Mouse (Mus musculus) forebrain, postnatal 0 days (tissue): ENCODE measurements at regions not wholly inside any gene's neighbourhood (a gene's known extent, or its start where the extent isn't known, plus 50 kb on each side); places are given as distances from the start of the nearest gene placed in this dataset.
A peak's percentile ranks its signal among the peaks of the same experiment; 100 is the strongest.

Experiments used
- ATAC-seq: fragments of 200-750 bp; cut with Nextera tagmentation; 2 replicates; pipeline ENCODE4 v1.8.0; 2017; ENCODE audit warnings: mild to moderate bottlenecking, moderate library complexity
- DNase-seq: peaks from one replicate; pipeline ENCODE4 v3.0.0-alpha.2; 2015
- H3K27ac ChIP-seq: fragments of 300-500 bp; sonication (generic); 2 replicates; pipeline ENCODE4 v1.5.1; 2014; ENCODE audit warnings: low read depth, mild to moderate bottlenecking, antibody characterized with exemption, low read length, moderate library complexity, mixed read lengths
- H3K27me3 ChIP-seq: fragments of 300-500 bp; sonication (generic); 2 replicates; pipeline ENCODE4 v1.6.1; 2014; ENCODE audit warnings: mild to moderate bottlenecking, low read length, mixed read lengths; ENCODE audit not compliant: insufficient read depth
- H3K36me3 ChIP-seq: fragments of 300-500 bp; sonication (generic); 2 replicates; pipeline ENCODE4 v1.6.1; 2014; ENCODE audit warnings: mild to moderate bottlenecking, moderate library complexity; ENCODE audit not compliant: insufficient read depth
- H3K4me1 ChIP-seq: fragments of 300-500 bp; sonication (generic); 2 replicates; pipeline ENCODE4 v1.6.1; 2014; ENCODE audit warnings: antibody characterized with exemption; ENCODE audit not compliant: insufficient read depth
- H3K4me2 ChIP-seq: fragments of 300-500 bp; sonication (generic); 2 replicates; pipeline ENCODE4 v1.6.1; 2014; ENCODE audit warnings: low read depth, mild to moderate bottlenecking, moderate library complexity
- H3K4me3 ChIP-seq: fragments of 300-500 bp; sonication (generic); 2 replicates; pipeline ENCODE4 v1.5.1; 2014; ENCODE audit warnings: low read depth, low read length, mixed read lengths
- H3K9ac ChIP-seq: fragments of 300-500 bp; sonication (generic); 2 replicates; pipeline ENCODE4 v1.6.1; 2014; ENCODE audit warnings: mild to moderate bottlenecking
- H3K9me3 ChIP-seq: fragments of 300-500 bp; sonication (generic); 2 replicates; pipeline ENCODE4 v1.6.1; 2016; ENCODE audit warnings: low read length
- CTCF ChIP-seq: sonication (generic); IDR thresholded peaks from 2 replicates; pipeline ENCODE4 v1.5.1; 2016; ENCODE audit warnings: antibody characterized with exemption, control low read depth, low read depth
- WGBS: fragments of 180-500 bp; shearing (Covaris S2); extraction: QIAGEN DNeasy Blood & Tissue Kit; methylation state at CpG from one replicate; pipeline ENCODE4 v1.1.7; 2014; 5-methylcytosine and 5-hydroxymethylcytosine counted together

- ATAC-seq (no peak), DNase-seq (no peak)
- no peak overlapping the region for H3K27ac ChIP-seq
- no peaks in the 10 kb centered on the region for H3K27me3 ChIP-seq
- H3K4me1 ChIP-seq = no peaks in the 10 kb centered on the region
- H3K9ac ChIP-seq = no peak overlapping the region
- no peaks in the 10 kb centered on the region for H3K36me3 ChIP-seq
- WGBS = 19% methylated on average over 7 of the region's 7 CpGs
- H3K4me2 ChIP-seq = no peak overlapping the region
- H3K4me3 ChIP-seq = no peak overlapping the region
- H3K9me3 ChIP-seq = no peaks in the 10 kb centered on the region
- no peak for TF ChIP-seq CTCF
Measured at GRCm38 (mm10) chr1:63977956-63978355, 144.1 kb downstream of the Klf7 start.

GRCm38 (mm10) chr1:63977302-63977888, 144.7 kb downstream of the Klf7 start:
- 18% methylated on average over 4 of the region's 4 CpGs for WGBS
- no peak for DNase-seq
- no peak for ATAC-seq
- H3K9ac ChIP-seq = no peak overlapping the region
- H3K4me1 ChIP-seq = no peaks in the 10 kb centered on the region
- no peak overlapping the region for H3K4me2 ChIP-seq
- no peaks in the 10 kb centered on the region for H3K9me3 ChIP-seq
- H3K27me3 ChIP-seq = no peaks in the 10 kb centered on the region
- TF ChIP-seq CTCF = no peak
- no peak overlapping the region for H3K27ac ChIP-seq
- no peak overlapping the region for H3K4me3 ChIP-seq
- H3K36me3 ChIP-seq = no peaks in the 10 kb centered on the region

- no peaks in the 10 kb centered on the region for H3K4me1 ChIP-seq
- H3K36me3 ChIP-seq = no peaks in the 10 kb centered on the region
- WGBS = 45% methylated on average over 4 of the region's 4 CpGs
- no peaks in the 10 kb centered on the region for H3K9me3 ChIP-seq
- no peak overlapping the region for H3K4me3 ChIP-seq
- no peak for TF ChIP-seq CTCF
- H3K4me2 ChIP-seq = no peak overlapping the region
- no peak overlapping the region for H3K27ac ChIP-seq
- H3K27me3 ChIP-seq = no peaks in the 10 kb centered on the region
- ATAC-seq = no peak
- no peak overlapping the region for H3K9ac ChIP-seq
- DNase-seq = no peak
Measured at GRCm38 (mm10) chr1:63976862-63977261, 145.2 kb downstream of the Klf7 start.

- no peak overlapping the region for H3K27ac ChIP-seq
- no peaks in the 10 kb centered on the region for H3K4me1 ChIP-seq
- H3K9ac ChIP-seq = no peak overlapping the region
- H3K36me3 ChIP-seq = no peaks in the 10 kb centered on the region
- H3K9me3 ChIP-seq = no peaks in the 10 kb centered on the region
- ATAC-seq (no peak), DNase-seq (no peak)
- no peaks in the 10 kb centered on the region for H3K27me3 ChIP-seq
- no peak overlapping the region for H3K4me3 ChIP-seq
- TF ChIP-seq CTCF = no peak
- 84% methylated on average over 11 of the region's 11 CpGs for WGBS
- no peak overlapping the region for H3K4me2 ChIP-seq
Measured at GRCm38 (mm10) chr1:63967849-63968248, 154.2 kb downstream of the Klf7 start.

GRCm38 (mm10) chr1:63965446-63965845, 156.6 kb downstream of the Klf7 start:
- no peak for TF ChIP-seq CTCF
- ATAC-seq (peak; percentile 25; the same call in 1 of the 2 replicates), DNase-seq (no peak)
- H3K4me3 ChIP-seq = no peak overlapping the region
- peak overlapping the region; percentile 54; the same call in 1 of the 2 replicates for H3K27ac ChIP-seq
- H3K36me3 ChIP-seq = no peaks in the 10 kb centered on the region
- no peak overlapping the region for H3K9ac ChIP-seq
- no peak overlapping the region for H3K4me2 ChIP-seq
- H3K4me1 ChIP-seq = no peaks in the 10 kb centered on the region
- H3K27me3 ChIP-seq = no peaks in the 10 kb centered on the region
- no peaks in the 10 kb centered on the region for H3K9me3 ChIP-seq

GRCm38 (mm10) chr1:63964519-63964918, 157.6 kb downstream of the Klf7 start:
- 69% methylated on average over 1 of the region's 1 CpGs for WGBS
- no peak overlapping the region for H3K9ac ChIP-seq
- no peak overlapping the region for H3K4me3 ChIP-seq
- no peaks in the 10 kb centered on the region for H3K27me3 ChIP-seq
- no peak for TF ChIP-seq CTCF
- DNase-seq = no peak
- H3K4me1 ChIP-seq = no peaks in the 10 kb centered on the region
- H3K27ac ChIP-seq = no peak overlapping the region
- H3K36me3 ChIP-seq = no peaks in the 10 kb centered on the region
- no peak for ATAC-seq
- H3K9me3 ChIP-seq = no peaks in the 10 kb centered on the region
- H3K4me2 ChIP-seq = no peak overlapping the region

- no peak overlapping the region for H3K4me3 ChIP-seq
- ATAC-seq (no peak), DNase-seq (no peak)
- no peak overlapping the region for H3K9ac ChIP-seq
- no peak overlapping the region for H3K4me2 ChIP-seq
- 96% methylated on average over 4 of the region's 4 CpGs for WGBS
- H3K27me3 ChIP-seq = no peaks in the 10 kb centered on the region
- no peaks in the 10 kb centered on the region for H3K36me3 ChIP-seq
- TF ChIP-seq CTCF = no peak
- H3K27ac ChIP-seq = no peak overlapping the region
- H3K9me3 ChIP-seq = no peaks in the 10 kb centered on the region
- H3K4me1 ChIP-seq = no peaks in the 10 kb centered on the region
Measured at GRCm38 (mm10) chr1:63955701-63956355, 166.3 kb downstream of the Klf7 start.
